Mouse (Mus musculus): ENCODE measurements at regions not wholly inside any gene's neighbourhood (a gene's known extent, or its start where the extent isn't known, plus 50 kb on each side); places are given as distances from the start of the nearest gene placed in this dataset.

DNA sequence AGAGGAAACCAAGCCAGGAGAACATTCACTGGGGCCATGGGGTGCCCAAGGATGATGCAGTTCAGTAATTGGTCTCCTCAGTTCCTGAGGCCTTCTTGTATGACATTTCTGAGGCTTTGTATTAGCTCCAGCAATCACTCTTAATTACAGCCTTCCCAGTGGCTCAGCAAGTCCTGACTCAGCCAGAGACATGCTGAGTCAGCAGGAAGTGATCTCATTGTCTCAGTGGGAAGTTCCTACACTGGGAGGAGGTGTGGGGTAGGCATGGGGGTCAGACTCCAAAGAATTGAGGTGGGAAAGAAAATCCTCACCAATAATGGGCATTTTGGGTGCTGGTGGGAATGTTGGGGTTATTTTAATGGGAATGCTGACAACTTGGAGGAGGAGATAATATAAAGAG is 516.5 kb upstream of the Id2 start:
- H3K36me3 ChIP-seq, result no peaks in the 10 kb centered on the region
- ATAC-seq (ENCODE audit: low read depth), result no peak
- no peaks in the 10 kb centered on the region for H3K27me3 ChIP-seq
- H3K4me2 ChIP-seq, result no peak overlapping the region
- H3K4me3 ChIP-seq, result no peak overlapping the region
- H3K27ac ChIP-seq (replicated peaks), result no peak overlapping the region
- H3K4me1 ChIP-seq (replicated peaks), result 0 out of 2 replicates have a peak, but pooled peaks cover 8% of the 10 kb centered on the region
- H3K9ac ChIP-seq, result no peak overlapping the region
- no peaks in the 10 kb centered on the region for H3K9me3 ChIP-seq

DNA sequence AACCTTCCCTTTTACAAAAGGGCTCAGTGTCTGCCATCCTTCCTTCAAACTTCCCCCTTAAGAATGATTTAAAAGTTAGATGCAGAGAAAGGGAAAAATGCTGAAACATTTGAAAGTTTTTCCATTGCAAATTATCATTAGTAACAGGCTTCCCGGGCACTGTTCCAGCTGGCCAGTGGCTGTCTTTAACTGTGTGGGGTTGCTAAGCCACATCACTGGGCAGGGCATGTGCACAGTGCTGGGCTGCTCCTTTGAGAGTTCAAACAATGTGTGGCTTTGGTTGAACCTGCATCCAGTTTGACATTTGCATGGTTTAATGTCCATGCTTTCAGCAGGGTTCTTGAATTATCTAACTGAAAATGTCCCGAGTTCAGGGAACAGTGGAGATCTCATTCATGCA is 512.1 kb upstream of the Id2 start:
- Histone ChIP-seq H3K4me2 (no peak overlapping the region), H3K4me1 (replicated peaks) (0 out of 2 replicates have a peak, but pooled peaks cover 4% of the 10 kb centered on the region), H3K4me3 (no peak overlapping the region), H3K9me3 (no peaks in the 10 kb centered on the region), H3K27ac (replicated peaks) (no peak overlapping the region), H3K36me3 (no peaks in the 10 kb centered on the region), H3K9ac (no peak overlapping the region), H3K27me3 (no peaks in the 10 kb centered on the region)
- ATAC-seq (ENCODE audit: low read depth), result peak; percentile 74; the same call in 1 of the 2 replicates
- WGBS, result 40% methylated on average over 2 of the region's 2 CpGs

DNA sequence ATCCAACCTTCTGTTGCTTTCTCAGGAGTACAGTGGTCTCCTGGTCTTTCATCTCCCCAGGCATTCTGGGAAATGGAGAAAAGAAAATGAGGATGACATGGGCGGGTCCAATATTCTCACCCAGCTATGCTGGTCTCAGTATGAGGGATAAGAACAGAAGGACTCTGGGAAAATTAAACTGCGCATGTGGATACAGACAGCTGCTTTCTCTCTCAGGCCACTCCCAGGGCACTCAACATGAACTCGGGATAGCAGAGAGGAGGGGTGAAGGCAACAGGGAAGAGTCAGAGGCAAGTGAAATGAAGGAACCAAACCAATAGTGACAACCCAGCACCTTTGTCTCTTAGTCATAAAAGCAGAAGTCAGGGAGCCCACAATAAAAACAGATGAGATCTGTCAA is 508.5 kb upstream of the Id2 start:
- no peak overlapping the region for H3K4me3 ChIP-seq
- no peaks in the 10 kb centered on the region for H3K36me3 ChIP-seq
- whole genome bisulfite sequencing, result 78% methylated on average over 3 of the region's 3 CpGs
- no peak overlapping the region for H3K9ac ChIP-seq
- no peaks in the 10 kb centered on the region for H3K27me3 ChIP-seq
- no peak overlapping the region for H3K27ac ChIP-seq (replicated peaks)
- ATAC-seq (ENCODE audit: low read depth), result no peak
- H3K9me3 ChIP-seq, result no peaks in the 10 kb centered on the region
- H3K4me1 ChIP-seq (replicated peaks), result 0 out of 2 replicates have a peak, but pooled peaks cover 4% of the 10 kb centered on the region
- H3K4me2 ChIP-seq, result no peak overlapping the region

DNA sequence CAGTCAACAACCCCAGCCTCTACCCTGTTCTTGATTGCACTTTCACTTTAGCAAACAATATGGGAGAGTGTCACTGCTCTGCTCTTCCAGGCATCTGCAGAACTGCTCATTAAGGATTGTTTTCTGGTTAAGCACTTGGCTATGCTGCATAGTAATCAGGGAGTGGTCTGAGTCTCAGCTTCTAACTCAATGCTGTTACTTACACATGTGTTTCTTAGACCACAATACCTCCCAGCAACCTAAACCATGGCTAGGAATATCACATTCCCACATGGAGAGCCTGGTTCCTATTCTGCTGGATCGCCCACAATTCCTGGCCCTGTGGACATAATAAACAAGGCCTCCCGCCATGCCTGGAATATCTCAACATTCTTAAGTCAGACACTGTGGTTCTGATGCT is 493.3 kb upstream of the Id2 start:
- ATAC-seq (ENCODE audit: low read depth), result no peak
- no peaks in the 10 kb centered on the region for H3K4me1 ChIP-seq (replicated peaks)
- H3K27ac ChIP-seq (replicated peaks), result no peak overlapping the region
- 91% methylated on average over 2 of the region's 2 CpGs for WGBS
- no peak overlapping the region for H3K4me3 ChIP-seq
- no peaks in the 10 kb centered on the region for H3K27me3 ChIP-seq
- no peak overlapping the region for H3K4me2 ChIP-seq
- 0 out of 2 replicates have a peak, but pooled peaks cover 3% of the 10 kb centered on the region for H3K9me3 ChIP-seq
- no peaks in the 10 kb centered on the region for H3K36me3 ChIP-seq
- no peak overlapping the region for H3K9ac ChIP-seq

DNA sequence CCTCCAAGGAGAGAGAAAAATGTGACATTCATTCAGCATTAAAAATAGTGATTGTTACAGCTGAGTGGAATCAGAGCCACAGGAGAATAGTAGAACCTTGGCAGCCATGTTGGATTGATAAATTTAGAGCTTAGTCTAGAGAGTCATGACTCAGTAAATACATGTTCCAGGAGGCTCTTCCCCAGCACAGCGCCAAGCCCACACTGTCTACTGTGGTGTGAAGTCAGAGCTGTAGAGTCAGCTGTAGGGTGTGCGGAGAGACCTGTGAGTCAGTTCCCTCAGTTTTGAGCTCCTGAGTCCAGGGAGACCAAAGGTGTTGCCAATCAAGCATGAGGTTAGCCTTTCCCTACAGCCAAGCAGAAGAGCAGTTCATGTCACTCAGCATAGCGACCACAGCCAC is 488.8 kb upstream of the Id2 start:
- Histone ChIP-seq H3K9me3 (no peaks in the 10 kb centered on the region), H3K4me1 (replicated peaks) (no peaks in the 10 kb centered on the region), H3K9ac (no peak overlapping the region), H3K27ac (replicated peaks) (no peak overlapping the region), H3K4me2 (no peak overlapping the region), H3K36me3 (no peaks in the 10 kb centered on the region), H3K27me3 (no peaks in the 10 kb centered on the region), H3K4me3 (no peak overlapping the region)
- no peak for ATAC-seq (ENCODE audit: low read depth)
- 86% methylated on average over 3 of the region's 3 CpGs for WGBS

DNA sequence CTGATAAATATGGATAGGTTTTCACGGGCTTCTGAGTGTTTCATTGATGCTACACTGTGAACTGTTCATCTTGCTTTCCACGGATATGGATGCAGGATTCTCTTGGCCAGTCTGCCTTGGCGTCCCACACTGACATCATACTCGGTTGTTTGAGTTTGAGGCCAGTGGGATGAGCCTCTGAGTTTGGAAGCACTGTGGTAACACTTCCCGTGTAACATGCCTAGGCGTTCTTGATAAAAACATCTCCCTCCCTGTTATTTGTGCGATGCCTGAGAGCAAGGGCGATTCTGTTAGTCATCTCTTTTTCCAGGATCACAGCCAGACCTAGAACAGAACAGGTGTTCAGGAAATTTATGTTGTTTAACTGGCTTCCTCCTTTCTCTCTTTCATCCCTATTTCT is 482.5 kb upstream of the Id2 start:
- H3K4me2 ChIP-seq, result no peak overlapping the region
- no peaks in the 10 kb centered on the region for H3K9me3 ChIP-seq
- no peaks in the 10 kb centered on the region for H3K36me3 ChIP-seq
- no peak overlapping the region for H3K27ac ChIP-seq (replicated peaks)
- WGBS, result 89% methylated on average over 8 of the region's 8 CpGs
- H3K4me3 ChIP-seq, result no peak overlapping the region
- no peak overlapping the region for H3K9ac ChIP-seq
- no peaks in the 10 kb centered on the region for H3K4me1 ChIP-seq (replicated peaks)
- no peaks in the 10 kb centered on the region for H3K27me3 ChIP-seq
- ATAC-seq (ENCODE audit: low read depth), result no peak

DNA sequence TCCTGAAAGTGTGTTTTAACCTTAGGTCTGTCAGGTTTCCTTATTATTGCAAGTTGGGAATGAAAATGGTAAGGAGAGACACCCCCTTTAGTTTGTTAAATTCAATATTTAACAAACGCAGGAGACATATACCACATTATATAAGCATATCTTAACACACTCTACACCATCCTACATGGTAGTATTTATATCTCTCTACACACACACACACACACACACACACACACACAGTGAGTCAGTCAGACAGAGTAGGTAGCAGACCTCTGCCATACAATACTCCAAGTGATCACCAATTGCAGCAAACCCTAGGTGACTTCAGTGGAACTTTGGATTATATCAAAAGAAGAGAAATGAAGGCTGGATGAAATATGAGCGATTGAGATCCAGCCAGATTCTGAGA is 468.2 kb upstream of the Id2 start:
- no peaks in the 10 kb centered on the region for H3K27me3 ChIP-seq
- 91% methylated on average over 2 of the region's 2 CpGs for WGBS
- no peak overlapping the region for H3K4me3 ChIP-seq
- H3K4me1 ChIP-seq (replicated peaks), result no peaks in the 10 kb centered on the region
- H3K4me2 ChIP-seq, result no peak overlapping the region
- no peak overlapping the region for H3K27ac ChIP-seq (replicated peaks)
- ATAC-seq (ENCODE audit: low read depth), result no peak
- H3K9me3 ChIP-seq, result no peaks in the 10 kb centered on the region
- H3K9ac ChIP-seq, result no peak overlapping the region
- H3K36me3 ChIP-seq, result no peaks in the 10 kb centered on the region

DNA sequence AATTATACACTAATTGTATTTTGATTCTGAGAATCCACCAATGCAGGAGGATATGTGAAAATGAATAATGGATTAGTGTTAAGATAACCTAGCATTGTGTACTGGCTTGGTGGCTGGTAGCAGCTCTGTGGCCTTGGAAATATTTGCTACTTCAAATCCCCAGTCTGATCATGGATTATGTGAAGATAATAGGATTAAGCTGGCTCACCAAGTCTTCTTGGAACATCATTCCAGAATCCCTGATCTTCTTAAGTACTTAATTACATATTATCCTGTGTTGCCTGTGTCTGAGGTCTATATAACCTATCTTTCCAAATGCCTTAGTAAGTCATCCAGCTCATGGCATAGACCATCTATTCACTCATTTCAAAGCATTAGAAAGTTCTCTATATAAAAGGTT is 462.7 kb upstream of the Id2 start:
- H3K9me3 ChIP-seq, result no peaks in the 10 kb centered on the region
- no peak overlapping the region for H3K9ac ChIP-seq
- H3K36me3 ChIP-seq, result no peaks in the 10 kb centered on the region
- H3K27me3 ChIP-seq, result no peaks in the 10 kb centered on the region
- no peak overlapping the region for H3K4me2 ChIP-seq
- no peak overlapping the region for H3K27ac ChIP-seq (replicated peaks)
- H3K4me1 ChIP-seq (replicated peaks), result no peaks in the 10 kb centered on the region
- ATAC-seq (ENCODE audit: low read depth), result no peak
- H3K4me3 ChIP-seq, result no peak overlapping the region

DNA sequence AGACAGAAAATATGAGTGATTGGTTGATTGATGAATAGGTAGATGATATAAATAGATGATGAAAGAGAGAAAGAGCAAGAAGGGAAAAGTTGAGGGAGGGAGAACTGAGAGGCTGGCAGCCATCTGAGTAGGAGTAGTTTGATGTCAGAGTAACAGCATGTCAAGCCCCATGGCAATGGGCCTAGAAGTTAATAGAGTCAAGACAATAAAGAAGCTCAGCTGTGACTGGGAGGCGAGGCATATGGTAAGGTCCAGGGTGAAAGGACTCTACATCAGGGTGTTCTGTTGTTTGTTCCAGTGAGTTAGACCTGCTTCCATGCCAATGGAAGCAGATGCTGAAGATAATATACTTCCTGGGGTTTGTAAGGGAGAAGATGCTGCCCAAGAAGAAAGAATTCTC is 456.7 kb upstream of the Id2 start:
- WGBS, result 77% methylated on average over 1 of the region's 1 CpGs
- Histone ChIP-seq H3K36me3 (no peaks in the 10 kb centered on the region), H3K27me3 (no peaks in the 10 kb centered on the region), H3K9ac (no peak overlapping the region), H3K27ac (replicated peaks) (no peak overlapping the region), H3K9me3 (no peaks in the 10 kb centered on the region), H3K4me3 (no peak overlapping the region), H3K4me1 (replicated peaks) (no peaks in the 10 kb centered on the region), H3K4me2 (no peak overlapping the region)
- no peak for ATAC-seq (ENCODE audit: low read depth)

DNA sequence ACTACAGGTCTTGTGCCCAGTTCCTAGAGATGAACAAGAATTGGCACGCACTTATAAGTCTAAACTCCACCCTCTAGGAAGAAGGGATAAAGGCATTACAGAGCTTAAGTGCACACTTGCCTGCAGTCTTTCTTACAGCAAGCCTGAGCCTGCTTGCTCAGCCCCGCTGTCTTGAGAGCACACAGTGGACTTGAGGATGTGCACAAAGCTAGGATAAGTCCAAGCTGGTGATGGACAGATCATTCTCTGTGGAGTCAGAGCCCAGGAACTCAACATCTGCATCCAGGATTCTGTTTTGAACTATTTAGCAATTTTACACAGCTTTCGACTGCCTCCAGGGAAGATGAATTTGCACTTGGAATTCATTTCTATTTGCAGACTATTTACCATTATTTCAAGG is 452.8 kb upstream of the Id2 start:
- Histone ChIP-seq H3K4me2 (no peak overlapping the region), H3K27ac (replicated peaks) (no peak overlapping the region), H3K9ac (no peak overlapping the region), H3K36me3 (no peaks in the 10 kb centered on the region), H3K27me3 (no peaks in the 10 kb centered on the region), H3K9me3 (no peaks in the 10 kb centered on the region), H3K4me1 (replicated peaks) (no peaks in the 10 kb centered on the region), H3K4me3 (no peak overlapping the region)
- ATAC-seq (ENCODE audit: low read depth), result no peak
- WGBS, result 92% methylated on average over 3 of the region's 3 CpGs

DNA sequence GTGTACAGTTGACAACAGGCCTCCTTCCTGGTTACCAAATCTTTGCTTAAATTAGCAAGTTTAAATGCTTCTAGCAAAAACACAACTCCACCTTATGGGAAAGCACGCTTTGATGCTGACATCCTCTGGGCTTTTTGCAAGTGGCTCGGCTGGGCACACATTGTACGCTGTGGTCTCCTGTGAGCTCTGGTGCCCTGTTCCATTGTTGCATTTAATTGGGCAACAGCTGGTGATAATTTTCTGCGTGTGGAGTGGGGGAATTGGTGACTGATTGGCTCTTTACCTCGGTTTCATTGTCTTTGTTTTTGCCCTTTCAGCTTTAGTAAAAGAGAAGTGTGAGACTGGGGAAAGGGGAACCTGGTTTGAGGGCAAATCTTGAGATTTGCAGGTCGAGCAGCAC is 447.3 kb upstream of the Id2 start:
- no peaks in the 10 kb centered on the region for H3K36me3 ChIP-seq
- H3K27me3 ChIP-seq, result no peaks in the 10 kb centered on the region
- H3K9ac ChIP-seq, result no peak overlapping the region
- WGBS, result 44% methylated on average over 6 of the region's 6 CpGs
- no peak overlapping the region for H3K4me2 ChIP-seq
- H3K9me3 ChIP-seq, result no peaks in the 10 kb centered on the region
- no peak for ATAC-seq (ENCODE audit: low read depth)
- H3K27ac ChIP-seq (replicated peaks), result no peak overlapping the region
- no peak overlapping the region for H3K4me3 ChIP-seq
- H3K4me1 ChIP-seq (replicated peaks), result no peaks in the 10 kb centered on the region

DNA sequence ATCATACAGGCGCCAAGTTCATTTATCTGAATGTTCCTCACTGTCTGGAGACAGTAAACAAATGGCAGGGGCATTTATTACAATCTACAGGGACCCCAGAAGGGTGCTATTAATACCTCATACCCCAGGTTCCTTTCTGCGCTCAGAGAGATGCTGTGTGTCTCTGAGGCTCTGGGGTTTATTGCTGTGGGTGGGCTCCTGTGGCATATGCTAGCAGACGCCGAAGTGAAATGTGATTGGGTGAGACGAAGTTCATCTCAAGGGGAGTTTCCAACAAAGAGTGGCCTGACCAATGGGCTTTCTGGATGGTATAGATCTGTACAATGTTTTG is 437.6 kb upstream of the Id2 start:
- H3K9me3 ChIP-seq, result no peaks in the 10 kb centered on the region
- H3K27me3 ChIP-seq, result no peaks in the 10 kb centered on the region
- no peak for ATAC-seq (ENCODE audit: low read depth)
- H3K4me3 ChIP-seq, result no peak overlapping the region
- no peaks in the 10 kb centered on the region for H3K36me3 ChIP-seq
- H3K27ac ChIP-seq (replicated peaks), result no peak overlapping the region
- H3K9ac ChIP-seq, result no peak overlapping the region
- no peaks in the 10 kb centered on the region for H3K4me1 ChIP-seq (replicated peaks)
- no peak overlapping the region for H3K4me2 ChIP-seq
- whole genome bisulfite sequencing, result 60% methylated on average over 5 of the region's 5 CpGs

DNA sequence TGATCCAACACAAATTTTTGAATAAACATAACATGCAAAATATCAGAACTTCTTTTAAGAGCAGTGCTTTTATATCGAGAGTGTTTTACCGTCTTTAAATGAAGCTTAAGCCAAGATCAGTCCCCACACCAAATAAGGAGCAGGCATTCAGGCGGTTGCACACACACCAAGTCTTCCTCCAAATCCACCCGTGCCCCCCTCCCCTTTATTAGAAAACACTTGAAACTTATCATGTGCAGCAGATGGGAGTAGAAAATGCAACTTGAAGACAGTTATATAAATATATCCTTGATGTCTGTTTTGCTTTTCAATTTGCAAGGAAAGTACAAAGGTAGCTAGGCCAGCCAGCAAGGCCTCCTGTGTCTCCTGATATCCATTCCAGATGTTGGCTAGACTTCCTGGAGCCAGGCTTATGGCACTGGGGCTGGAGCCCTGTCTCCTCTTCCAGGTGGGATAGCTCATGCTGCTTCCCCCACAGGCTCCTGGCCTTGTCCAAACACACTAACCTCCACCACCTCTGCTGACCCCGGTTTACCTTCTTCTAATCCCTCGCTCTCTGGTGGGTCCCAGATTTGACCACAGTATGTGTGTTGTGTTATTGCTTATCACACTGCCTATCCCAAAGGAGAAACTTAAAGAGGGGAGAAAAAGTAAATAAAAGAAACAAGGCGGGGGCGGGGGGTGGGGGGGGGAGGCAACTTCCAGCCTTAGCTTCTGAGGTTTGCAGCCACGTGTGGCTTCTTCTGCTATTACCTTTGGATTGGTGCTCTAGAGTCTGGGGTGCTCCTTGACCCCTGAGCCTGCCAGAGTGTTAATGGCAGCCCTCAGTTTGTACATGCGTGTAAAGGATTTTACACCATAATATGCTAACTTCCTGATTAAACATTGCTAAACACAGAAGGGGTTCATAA is 437.0 kb upstream of the Id2 start:
- no peaks in the 10 kb centered on the region for H3K4me1 ChIP-seq (replicated peaks)
- H3K9me3 ChIP-seq, result no peaks in the 10 kb centered on the region
- H3K9ac ChIP-seq, result no peak overlapping the region
- H3K27ac ChIP-seq (replicated peaks), result no peak overlapping the region
- H3K4me2 ChIP-seq, result no peak overlapping the region
- ATAC-seq (ENCODE audit: low read depth), result no peak
- H3K36me3 ChIP-seq, result no peaks in the 10 kb centered on the region
- H3K4me3 ChIP-seq, result no peak overlapping the region
- 79% methylated on average over 10 of the region's 10 CpGs for WGBS
- no peaks in the 10 kb centered on the region for H3K27me3 ChIP-seq
